Mouse (Mus musculus) spleen, adult 2 months (tissue): ENCODE measurements around the gene Pde8a. TPM values are rescaled to one million over a fixed set of nuclear protein-coding genes. Genes with fewer than 3 reads are reported as not detected.

Experiments
- DNase-seq, 2 experiments: peaks; one replicate each; pipeline versions ENCODE4 v3.0.0 to v3.0.0-alpha.2; 2012 to 2021; ENCODE audit warnings: low spot score in 2 of 2, low read depth in 1 of 2
- H3K27ac ChIP-seq: fragments of 200-500 bp; 2 replicates; pipeline ENCODE4 v1.5.1; 2012; ENCODE audit warnings: low read length, inconsistent platforms; ENCODE audit not compliant: insufficient read depth
- H3K27me3 ChIP-seq: fragments of 200-500 bp; 2 replicates; pipeline ENCODE4 v1.6.1; 2012; ENCODE audit warnings: mild to moderate bottlenecking, moderate library complexity, low read length, inconsistent platforms; ENCODE audit not compliant: control insufficient read depth, insufficient read depth
- H3K36me3 ChIP-seq: fragments of 200-500 bp; 2 replicates; pipeline ENCODE4 v1.6.1; 2012; ENCODE audit warnings: mild to moderate bottlenecking, low read length, inconsistent platforms; ENCODE audit not compliant: control insufficient read depth, insufficient read depth
- H3K4me1 ChIP-seq: fragments of 200-500 bp; 2 replicates; pipeline ENCODE4 v1.6.1; 2011; ENCODE audit warnings: inconsistent platforms; ENCODE audit not compliant: control insufficient read depth, insufficient read depth, insufficient read length
- H3K4me3 ChIP-seq: fragments of 200-500 bp; 2 replicates; pipeline ENCODE4 v1.5.1; 2011; ENCODE audit warnings: mild to moderate bottlenecking, inconsistent platforms; ENCODE audit not compliant: insufficient read depth, insufficient read length; ENCODE audit errors: extremely low read depth
- CTCF ChIP-seq: fragments of 200-500 bp; IDR thresholded peaks from 2 replicates; pipeline ENCODE4 v1.5.1; 2011; ENCODE audit warnings: mild to moderate bottlenecking, inconsistent platforms; ENCODE audit not compliant: insufficient read depth, insufficient read length, insufficient replicate concordance; ENCODE audit errors: extremely low read depth
- POLR2A ChIP-seq: fragments of 200-500 bp; IDR thresholded peaks from 2 replicates; pipeline ENCODE4 v1.6.1; 2011; ENCODE audit warnings: low read depth, low read length, inconsistent platforms
- WGBS: fragments of 180-500 bp; shearing (Covaris S2); methylation state at CpG from one replicate; pipeline ENCODE4 v1.1.7; 2018; 5-methylcytosine and 5-hydroxymethylcytosine counted together
- polyA plus RNA-seq: library from polyadenylated mRNA; depleted of rRNA; stranded (reverse); fragments of >200 nt; gene quantifications from 2 replicates; pipeline ENCODE4 v1.2.3, GENCODE M21; 2012

Pde8a gene
- polyA plus RNA-seq, 1 experiment = 5.5 TPM

DNA sequence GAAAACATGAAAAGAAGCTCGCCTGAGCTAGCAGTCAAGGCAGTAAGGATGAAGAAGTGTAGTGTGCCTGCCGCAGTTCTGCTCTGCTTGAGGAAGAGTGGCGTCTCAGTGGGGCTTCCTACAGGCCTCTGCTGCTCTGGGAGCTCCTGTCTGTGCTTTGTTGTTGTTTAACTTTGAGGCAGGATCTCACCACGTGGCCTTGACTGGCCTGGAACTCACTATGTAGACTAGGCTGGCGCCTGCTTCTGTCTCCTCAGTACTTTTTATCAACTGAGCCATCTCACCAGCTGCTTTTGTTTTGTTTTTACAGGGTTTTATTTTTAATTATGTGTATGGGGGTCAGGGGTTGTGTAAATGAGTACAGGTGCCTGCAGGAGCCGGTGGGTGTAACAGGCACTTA, 84.8 kb downstream of the Pde8a start:
- H3K27ac ChIP-seq = no peak overlapping the region
- H3K4me3 ChIP-seq = no peak overlapping the region
- H3K4me1 ChIP-seq = no peaks in the 10 kb centered on the region
- WGBS = 68% methylated on average over 6 of the region's 6 CpGs
- no peaks in the 10 kb centered on the region for H3K27me3 ChIP-seq
- DNase-seq = no peak
- TF ChIP-seq POLR2A (no peak), CTCF (no peak)
- H3K36me3 ChIP-seq = no peaks in the 10 kb centered on the region

DNA sequence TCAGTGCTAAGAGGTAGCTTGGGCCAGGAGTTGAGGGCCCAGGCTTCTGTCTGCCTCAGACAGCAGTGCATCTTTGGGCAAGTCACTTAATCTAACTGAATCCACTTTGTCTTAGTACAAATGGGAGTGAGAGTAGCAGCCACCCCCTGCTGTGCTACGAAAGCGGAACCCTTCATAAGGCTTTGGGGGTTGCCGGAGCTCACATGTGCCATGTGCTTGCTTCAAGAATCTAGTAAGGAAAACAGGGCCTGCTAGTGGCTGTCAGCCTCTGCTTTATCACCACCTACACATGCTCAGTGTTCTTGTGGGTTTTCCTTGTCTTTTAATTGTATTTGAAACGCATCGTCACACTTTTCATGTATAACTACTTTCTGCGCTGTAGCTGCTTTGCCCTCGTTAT, 87.9 kb downstream of the Pde8a start:
- 91% methylated on average over 7 of the region's 7 CpGs for WGBS
- TF ChIP-seq CTCF = no peak
- no peak for TF ChIP-seq POLR2A
- no peak overlapping the region for H3K27ac ChIP-seq

DNA sequence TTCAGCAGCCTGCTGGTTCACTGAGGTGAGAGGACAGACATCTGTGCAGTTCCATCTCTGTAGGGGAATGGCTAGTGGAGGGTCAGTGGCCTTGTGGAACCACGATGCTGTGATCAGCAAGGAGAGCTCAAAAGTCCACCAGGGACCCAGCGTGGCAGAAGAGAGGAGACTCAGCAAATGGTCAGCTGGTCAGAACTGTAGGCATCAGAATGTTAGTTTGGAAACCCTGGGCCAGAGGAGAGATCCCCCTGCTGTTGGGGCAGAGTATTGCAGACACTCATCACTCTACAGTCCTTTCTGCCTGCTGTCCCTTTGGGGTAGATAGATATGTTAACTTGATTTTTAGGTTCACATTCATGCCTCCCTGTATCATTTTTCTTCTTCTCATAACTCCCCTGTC, 90.3 kb downstream of the Pde8a start:
- no peaks in the 10 kb centered on the region for H3K36me3 ChIP-seq
- WGBS = 82% methylated on average over 2 of the region's 2 CpGs
- H3K27ac ChIP-seq = no peak overlapping the region
- H3K27me3 ChIP-seq = no peaks in the 10 kb centered on the region
- peak; percentile 38; the same call in 1 of the 2 replicates for TF ChIP-seq CTCF
- no peak for TF ChIP-seq POLR2A
- no peak overlapping the region for H3K4me3 ChIP-seq
- no peaks in the 10 kb centered on the region for H3K4me1 ChIP-seq
- DNase-seq = peak in 1 of 2 experiments; percentile 14

More for the DNA sequence above, 87.9 kb downstream of the Pde8a start:
- Histone ChIP-seq H3K4me1 (no peaks in the 10 kb centered on the region), H3K27me3 (no peaks in the 10 kb centered on the region), H3K4me3 (no peak overlapping the region), H3K36me3 (no peaks in the 10 kb centered on the region)
- DNase-seq = no peak

DNA sequence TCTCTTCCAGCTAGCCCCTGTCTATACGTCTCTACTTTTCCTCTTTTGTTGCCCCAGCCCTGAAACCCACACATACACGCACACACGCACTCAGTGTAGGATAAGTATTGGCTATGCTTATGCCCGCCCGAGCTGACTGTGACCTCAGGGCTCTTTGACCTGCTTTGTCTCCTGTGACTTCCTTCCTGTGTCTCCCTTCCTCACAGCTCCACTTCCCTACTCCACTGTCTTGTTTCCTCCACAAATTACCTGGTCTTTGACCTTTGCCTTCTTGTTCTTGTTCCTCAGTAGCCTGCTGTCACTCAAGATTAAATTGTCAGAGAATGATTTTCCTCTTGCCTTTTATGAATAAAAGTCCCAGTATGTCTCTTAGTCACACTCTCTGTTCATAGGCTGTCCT, 90.7 kb downstream of the Pde8a start:
- H3K27me3 ChIP-seq = no peaks in the 10 kb centered on the region
- DNase-seq = no peak
- no peaks in the 10 kb centered on the region for H3K4me1 ChIP-seq
- H3K36me3 ChIP-seq = no peaks in the 10 kb centered on the region
- TF ChIP-seq CTCF = no peak
- TF ChIP-seq POLR2A = no peak
- 64% methylated on average over 5 of the region's 5 CpGs for WGBS
- no peak overlapping the region for H3K27ac ChIP-seq
- H3K4me3 ChIP-seq = no peak overlapping the region

DNA sequence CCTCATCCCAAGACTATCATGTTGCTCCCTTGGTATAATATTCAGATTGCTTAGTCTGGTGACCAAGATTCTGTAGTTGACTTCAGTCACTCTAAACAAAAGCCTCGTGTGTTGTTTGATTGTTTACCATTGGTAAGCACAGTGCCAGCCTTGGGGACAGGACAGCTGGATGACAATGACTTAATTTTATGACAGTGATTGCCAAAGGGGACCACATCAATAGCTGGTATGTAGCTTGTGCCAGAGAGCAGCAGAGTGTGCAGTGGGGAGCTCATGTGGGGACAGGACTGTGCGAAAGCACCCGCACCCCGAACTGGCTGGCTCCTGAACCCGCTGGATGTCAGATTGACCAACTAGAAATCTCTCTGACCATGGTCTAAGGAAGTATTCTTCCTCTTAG, 91.3 kb downstream of the Pde8a start:
- no peak for TF ChIP-seq POLR2A
- TF ChIP-seq CTCF = no peak
- Histone ChIP-seq H3K27ac (no peak overlapping the region), H3K4me3 (no peak overlapping the region), H3K4me1 (no peaks in the 10 kb centered on the region), H3K36me3 (no peaks in the 10 kb centered on the region), H3K27me3 (no peaks in the 10 kb centered on the region)
- 88% methylated on average over 5 of the region's 5 CpGs for WGBS
- DNase-seq = no peak

DNA sequence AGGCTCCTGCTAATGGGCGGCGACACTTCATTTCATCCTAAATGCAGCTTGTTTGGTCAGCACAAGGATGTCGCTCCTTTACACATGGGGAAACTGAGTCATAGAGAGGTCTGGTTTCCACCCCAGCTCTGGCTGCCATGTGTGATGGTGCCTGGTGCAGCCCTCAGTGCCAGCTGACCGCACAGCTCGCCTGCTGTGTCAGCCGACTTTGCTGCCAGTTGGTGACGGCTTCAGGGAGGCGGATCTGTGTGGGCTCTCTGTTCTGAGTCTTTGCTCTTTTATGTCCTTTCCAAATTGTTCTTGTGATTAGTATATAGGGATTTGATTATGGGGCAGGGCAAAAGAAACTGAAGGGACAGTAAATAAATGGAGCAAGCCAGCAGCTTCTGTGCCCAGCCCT, 94.3 kb downstream of the Pde8a start:
- Histone ChIP-seq H3K27me3 (no peaks in the 10 kb centered on the region), H3K27ac (no peak overlapping the region), H3K4me1 (no peaks in the 10 kb centered on the region), H3K36me3 (no peaks in the 10 kb centered on the region), H3K4me3 (no peak overlapping the region)
- DNase-seq = no peak
- 87% methylated on average over 8 of the region's 8 CpGs for WGBS
- no peak for TF ChIP-seq CTCF
- TF ChIP-seq POLR2A = no peak

DNA sequence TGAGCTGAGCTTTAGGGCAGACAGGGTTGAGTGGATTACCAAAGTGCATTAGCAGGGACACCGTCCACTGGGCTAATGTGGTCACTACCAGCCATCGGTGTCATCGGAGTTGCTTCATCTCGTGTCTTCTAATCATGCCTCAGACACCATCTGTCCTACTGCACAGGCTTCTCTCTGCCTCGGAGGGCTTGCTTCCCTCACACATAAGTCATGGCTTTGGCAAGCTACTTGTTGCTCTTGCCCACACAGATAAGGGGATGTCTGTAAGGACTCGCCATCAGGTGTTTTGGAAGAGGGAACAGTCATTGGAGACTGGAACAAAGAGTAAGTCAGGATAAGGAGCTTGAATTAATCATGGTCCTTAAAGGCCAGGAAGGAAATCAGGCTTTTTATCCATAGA, 95.9 kb downstream of the Pde8a start:
- 94% methylated on average over 6 of the region's 6 CpGs for WGBS
- H3K27ac ChIP-seq = no peak overlapping the region
- H3K4me1 ChIP-seq = no peaks in the 10 kb centered on the region
- H3K27me3 ChIP-seq = no peaks in the 10 kb centered on the region
- DNase-seq = no peak
- H3K4me3 ChIP-seq = no peak overlapping the region
- no peak for TF ChIP-seq CTCF
- TF ChIP-seq POLR2A = no peak
- no peaks in the 10 kb centered on the region for H3K36me3 ChIP-seq
